Mouse (Mus musculus) G1E (cell line): Measurements from ENCODE around the gene Lman1l.

ENCODE experiments used
- CTCF ChIP-seq: IDR thresholded peaks from 2 replicates; pipeline ENCODE4 v1.5.1; 2012; ENCODE audit warnings: low read depth, low read length, inconsistent platforms, mixed read lengths
- GATA1 ChIP-seq: IDR thresholded peaks from 2 replicates; pipeline ENCODE4 v1.6.1; 2012; ENCODE audit warnings: borderline replicate concordance, low read length, inconsistent platforms, mixed read lengths
- TAL1 ChIP-seq: conservative IDR thresholded peaks from 2 replicates; pipeline ENCODE4 v1.6.1; 2012; ENCODE audit warnings: low read depth, low read length, inconsistent platforms, mixed read lengths

GRCm38 (mm10) chr9:57666536-57666935, 46.0 kb upstream of the Lman1l start:
- no peak for TF ChIP-seq GATA1
- TF ChIP-seq TAL1, result no peak
- TF ChIP-seq CTCF, result no peak
